Mouse (Mus musculus): ENCODE measurements around the gene Fbxl7. TPM values are rescaled to one million over a fixed set of nuclear protein-coding genes. Genes with fewer than 3 reads are reported as not detected.
A peak's percentile ranks its signal among the peaks of the same experiment; 100 is the strongest.

Gene Fbxl7
- polyA plus RNA-seq, 1 experiment from 2014 or later = 0.95 TPM

GRCm38 (mm10) chr15:26619221-26619620 lies 276.2 kb downstream of the Fbxl7 start:
- no peak overlapping the region for H3K4me2 ChIP-seq (ENCODE audit: low read depth, low read length)
- no peaks in the 10 kb centered on the region for H3K27me3 ChIP-seq (ENCODE audit: insufficient read depth, low read length)
- no peak for ATAC-seq
- no peaks in the 10 kb centered on the region for H3K4me1 ChIP-seq (ENCODE audit: insufficient read depth)
- H3K36me3 ChIP-seq (replicated peaks; ENCODE audit: insufficient read depth, low read length) = no peaks in the 10 kb centered on the region
- peak; percentile 16 for DNase-seq
- no peak overlapping the region for H3K4me3 ChIP-seq (ENCODE audit: low read depth, low read length)
- H3K27ac ChIP-seq (ENCODE audit: low read depth) = no peak overlapping the region
- TF ChIP-seq CTCF (IDR thresholded peaks at IDR 0.05; ENCODE audit: low read depth) (no peak), EP300 (IDR thresholded peaks at IDR 0.05; ENCODE audit: low read depth) (no peak)
- WGBS (ENCODE audit: insufficient replicate concordance) = 53% methylated on average over 7 of the region's 7 CpGs
- no peaks in the 10 kb centered on the region for H3K9me3 ChIP-seq (ENCODE audit: low read length)
- no peak overlapping the region for H3K9ac ChIP-seq (replicated peaks)

- no peak for ATAC-seq
- TF ChIP-seq CTCF (IDR thresholded peaks at IDR 0.05; ENCODE audit: low read depth) (no peak), EP300 (IDR thresholded peaks at IDR 0.05; ENCODE audit: low read depth) (no peak)
Measured at GRCm38 (mm10) chr15:26596239-26596638, 299.1 kb downstream of the Fbxl7 start.

GRCm38 (mm10) chr15:26579947-26580709 lies 315.3 kb downstream of the Fbxl7 start:
- Histone ChIP-seq H3K4me2 (ENCODE audit: low read depth, low read length) (no peak overlapping the region), H3K27ac (ENCODE audit: low read depth) (no peak overlapping the region), H3K4me3 (ENCODE audit: low read depth, low read length) (no peak overlapping the region), H3K4me1 (ENCODE audit: insufficient read depth) (no peaks in the 10 kb centered on the region), H3K9ac (replicated peaks) (no peak overlapping the region), H3K27me3 (ENCODE audit: insufficient read depth, low read length) (no peaks in the 10 kb centered on the region), H3K9me3 (ENCODE audit: low read length) (no peaks in the 10 kb centered on the region), H3K36me3 (replicated peaks; ENCODE audit: insufficient read depth, low read length) (no peaks in the 10 kb centered on the region)
- no peak for TF ChIP-seq EP300 (IDR thresholded peaks at IDR 0.05; ENCODE audit: low read depth)
- TF ChIP-seq CTCF (IDR thresholded peaks at IDR 0.05; ENCODE audit: low read depth) = no peak
- no peak for DNase-seq
- ATAC-seq = no peak
- WGBS (ENCODE audit: insufficient replicate concordance) = 79% methylated on average over 8 of the region's 8 CpGs

More at GRCm38 (mm10) chr15:26596239-26596638, 299.1 kb downstream of the Fbxl7 start:
- 72% methylated on average over 3 of the region's 3 CpGs for WGBS (ENCODE audit: insufficient replicate concordance)
- H3K27me3 ChIP-seq (ENCODE audit: insufficient read depth, low read length) = no peaks in the 10 kb centered on the region
- H3K27ac ChIP-seq (ENCODE audit: low read depth) = no peak overlapping the region
- no peak overlapping the region for H3K9ac ChIP-seq (replicated peaks)
- H3K4me2 ChIP-seq (ENCODE audit: low read depth, low read length) = no peak overlapping the region
- H3K9me3 ChIP-seq (ENCODE audit: low read length) = no peaks in the 10 kb centered on the region
- H3K4me3 ChIP-seq (ENCODE audit: low read depth, low read length) = no peak overlapping the region
- H3K36me3 ChIP-seq (replicated peaks; ENCODE audit: insufficient read depth, low read length) = no peaks in the 10 kb centered on the region
- DNase-seq = no peak
- H3K4me1 ChIP-seq (ENCODE audit: insufficient read depth) = no peaks in the 10 kb centered on the region

- Histone ChIP-seq H3K9me3 (ENCODE audit: low read length) (no peaks in the 10 kb centered on the region), H3K4me3 (ENCODE audit: low read depth, low read length) (no peak overlapping the region), H3K27ac (ENCODE audit: low read depth) (no peak overlapping the region), H3K9ac (replicated peaks) (no peak overlapping the region), H3K36me3 (replicated peaks; ENCODE audit: insufficient read depth, low read length) (no peaks in the 10 kb centered on the region), H3K4me2 (ENCODE audit: low read depth, low read length) (no peak overlapping the region), H3K4me1 (ENCODE audit: insufficient read depth) (no peaks in the 10 kb centered on the region), H3K27me3 (ENCODE audit: insufficient read depth, low read length) (no peaks in the 10 kb centered on the region)
- ATAC-seq = no peak
- no peak for DNase-seq
- WGBS (ENCODE audit: insufficient replicate concordance) = 57% methylated on average over 1 of the region's 1 CpGs
- no peak for TF ChIP-seq EP300 (IDR thresholded peaks at IDR 0.05; ENCODE audit: low read depth)
- TF ChIP-seq CTCF (IDR thresholded peaks at IDR 0.05; ENCODE audit: low read depth) = no peak
Measured at GRCm38 (mm10) chr15:26578500-26578899, 316.9 kb downstream of the Fbxl7 start.

GRCm38 (mm10) chr15:26566076-26566475 lies 329.3 kb downstream of the Fbxl7 start:
- TF ChIP-seq CTCF (IDR thresholded peaks at IDR 0.05; ENCODE audit: low read depth) = no peak
- TF ChIP-seq EP300 (IDR thresholded peaks at IDR 0.05; ENCODE audit: low read depth) = no peak
- whole genome bisulfite sequencing (ENCODE audit: insufficient replicate concordance) = 75% methylated on average over 2 of the region's 2 CpGs
- no peak overlapping the region for H3K27ac ChIP-seq (ENCODE audit: low read depth)
- no peak for DNase-seq
- no peaks in the 10 kb centered on the region for H3K27me3 ChIP-seq (ENCODE audit: insufficient read depth, low read length)
- H3K4me1 ChIP-seq (ENCODE audit: insufficient read depth) = no peaks in the 10 kb centered on the region
- H3K9ac ChIP-seq (replicated peaks) = no peak overlapping the region
- no peaks in the 10 kb centered on the region for H3K9me3 ChIP-seq (ENCODE audit: low read length)
- no peaks in the 10 kb centered on the region for H3K36me3 ChIP-seq (replicated peaks; ENCODE audit: insufficient read depth, low read length)
- no peak overlapping the region for H3K4me3 ChIP-seq (ENCODE audit: low read depth, low read length)
- H3K4me2 ChIP-seq (ENCODE audit: low read depth, low read length) = no peak overlapping the region
- ATAC-seq = no peak

GRCm38 (mm10) chr15:26553620-26554019 lies 341.8 kb downstream of the Fbxl7 start:
- Histone ChIP-seq H3K4me3 (ENCODE audit: low read depth, low read length) (no peak overlapping the region), H3K36me3 (replicated peaks; ENCODE audit: insufficient read depth, low read length) (no peaks in the 10 kb centered on the region), H3K9ac (replicated peaks) (no peak overlapping the region), H3K4me1 (ENCODE audit: insufficient read depth) (no peaks in the 10 kb centered on the region), H3K27ac (ENCODE audit: low read depth) (no peak overlapping the region), H3K27me3 (ENCODE audit: insufficient read depth, low read length) (no peaks in the 10 kb centered on the region), H3K4me2 (ENCODE audit: low read depth, low read length) (no peak overlapping the region), H3K9me3 (ENCODE audit: low read length) (peaks cover 4% of the 10 kb centered on the region; the same call in 1 of the 2 replicates)
- WGBS (ENCODE audit: insufficient replicate concordance) = 68% methylated on average over 10 of the region's 10 CpGs
- DNase-seq (no peak), ATAC-seq (no peak)
- no peak for TF ChIP-seq CTCF (IDR thresholded peaks at IDR 0.05; ENCODE audit: low read depth)
- no peak for TF ChIP-seq EP300 (IDR thresholded peaks at IDR 0.05; ENCODE audit: low read depth)

Data from liver, postnatal 0 days (tissue).